Mouse (Mus musculus): ENCODE data around the gene Slc17a9. TPM values are rescaled to one million over a fixed set of nuclear protein-coding genes. Genes with fewer than 3 reads are reported as not detected.
"Not testable (repeated sequence)": the region's sequence is repeated elsewhere in the genome, so short reads cannot be mapped to it uniquely, and the experiment has no call there.

The Slc17a9 gene
- polyA plus RNA-seq, 1 experiment from 2014 or later, result 0.66 TPM

DNA sequence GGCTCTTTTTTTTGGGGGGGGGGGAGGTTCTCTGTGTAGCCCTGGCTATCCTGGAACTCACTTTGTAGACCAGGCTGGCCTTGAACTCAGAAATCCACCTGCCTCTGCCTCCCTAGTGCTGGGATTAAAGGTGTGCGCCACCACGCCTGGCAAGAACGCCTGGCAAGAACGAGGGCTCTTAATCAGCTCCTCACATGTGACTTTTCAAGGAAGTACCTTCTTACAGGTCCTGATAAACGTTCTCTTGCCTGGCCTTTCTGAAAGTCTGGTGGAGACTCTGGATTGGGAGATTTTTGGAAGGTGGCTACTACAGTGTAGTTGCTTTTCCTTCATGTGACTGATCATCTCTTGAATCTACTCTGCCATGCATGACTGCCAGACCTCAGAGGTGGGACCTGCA is 2.3 kb upstream of the Slc17a9 start:
- not testable (repeated sequence) for DNase-seq (ENCODE audit: low spot score); H3K9me3 ChIP-seq

DNA sequence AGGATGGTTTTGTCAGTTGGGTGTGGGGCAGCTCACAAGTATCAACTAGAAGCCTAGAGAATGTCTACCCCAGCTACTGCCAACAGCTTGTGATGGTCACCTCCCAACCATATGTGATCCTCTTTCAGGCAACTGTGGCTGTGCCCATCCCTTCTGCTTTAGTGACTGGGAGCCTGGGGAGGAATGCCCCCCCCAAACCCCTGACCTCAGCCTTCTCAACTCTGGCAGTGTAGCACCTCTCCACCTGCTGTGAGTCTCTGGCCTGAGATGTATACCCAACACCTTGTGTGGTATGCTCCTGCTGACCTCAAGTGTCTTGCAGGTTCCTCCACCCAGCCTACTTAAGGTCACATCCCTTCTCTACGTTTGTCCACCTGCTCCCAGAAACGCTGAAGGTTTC is 1.2 kb upstream of the Slc17a9 start:
- peaks cover 25% of the 10 kb centered on the region for H3K4me1 ChIP-seq
- H3K4me3 ChIP-seq, result no peak overlapping the region
- DNase-seq (ENCODE audit: low spot score), result no peak
- no peaks in the 10 kb centered on the region; the same call in 1 of the 2 replicates for H3K27me3 ChIP-seq (replicated peaks; ENCODE audit: low read depth, poor library complexity, severe bottlenecking)
- H3K27ac ChIP-seq (replicated peaks), result no peak overlapping the region
- no peaks in the 10 kb centered on the region for H3K9me3 ChIP-seq
- 70% methylated on average over 2 of the region's 2 CpGs for WGBS
- peaks cover 55% of the 10 kb centered on the region for H3K36me3 ChIP-seq (replicated peaks)

More for the DNA sequence above, 2.3 kb upstream of the Slc17a9 start:
- not testable (repeated sequence) for H3K27me3 ChIP-seq (replicated peaks; ENCODE audit: low read depth, poor library complexity, severe bottlenecking); H3K4me3 ChIP-seq; H3K27ac ChIP-seq (replicated peaks)
- peaks cover 16% of the 10 kb centered on the region for H3K4me1 ChIP-seq
- peaks cover 66% of the 10 kb centered on the region for H3K36me3 ChIP-seq (replicated peaks)
- WGBS, result 92% methylated on average over 5 of the region's 5 CpGs

DNA sequence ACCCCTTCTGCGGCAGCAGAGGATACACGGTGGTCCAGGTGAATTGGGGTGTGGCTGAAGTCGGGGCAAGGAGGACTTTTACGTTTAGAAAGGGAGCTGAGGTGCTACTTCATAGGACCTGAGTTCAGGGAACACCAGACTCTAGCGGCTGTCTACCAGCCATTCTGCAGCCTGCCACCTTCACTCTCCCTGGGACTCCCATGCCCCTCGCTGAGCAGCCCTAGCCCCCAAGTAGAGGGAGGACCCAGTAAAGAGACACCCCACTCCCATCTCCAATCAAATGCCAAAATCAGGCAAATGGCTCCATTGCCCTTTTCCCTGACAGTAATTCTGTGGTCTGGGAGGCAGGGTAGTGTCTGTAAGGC is 333 bp downstream of the Slc17a9 start:
- 8% methylated on average over 6 of the region's 6 CpGs for WGBS
- H3K36me3 ChIP-seq (replicated peaks), result peaks cover 40% of the 10 kb centered on the region
- H3K4me3 ChIP-seq, result peak overlapping the region; percentile 31
- no peaks in the 10 kb centered on the region for H3K9me3 ChIP-seq
- H3K4me1 ChIP-seq, result peaks cover 25% of the 10 kb centered on the region
- H3K27me3 ChIP-seq (replicated peaks; ENCODE audit: low read depth, poor library complexity, severe bottlenecking), result no peaks in the 10 kb centered on the region; the same call in 1 of the 2 replicates
- DNase-seq (ENCODE audit: low spot score), result no peak
- no peak overlapping the region for H3K27ac ChIP-seq (replicated peaks)

DNA sequence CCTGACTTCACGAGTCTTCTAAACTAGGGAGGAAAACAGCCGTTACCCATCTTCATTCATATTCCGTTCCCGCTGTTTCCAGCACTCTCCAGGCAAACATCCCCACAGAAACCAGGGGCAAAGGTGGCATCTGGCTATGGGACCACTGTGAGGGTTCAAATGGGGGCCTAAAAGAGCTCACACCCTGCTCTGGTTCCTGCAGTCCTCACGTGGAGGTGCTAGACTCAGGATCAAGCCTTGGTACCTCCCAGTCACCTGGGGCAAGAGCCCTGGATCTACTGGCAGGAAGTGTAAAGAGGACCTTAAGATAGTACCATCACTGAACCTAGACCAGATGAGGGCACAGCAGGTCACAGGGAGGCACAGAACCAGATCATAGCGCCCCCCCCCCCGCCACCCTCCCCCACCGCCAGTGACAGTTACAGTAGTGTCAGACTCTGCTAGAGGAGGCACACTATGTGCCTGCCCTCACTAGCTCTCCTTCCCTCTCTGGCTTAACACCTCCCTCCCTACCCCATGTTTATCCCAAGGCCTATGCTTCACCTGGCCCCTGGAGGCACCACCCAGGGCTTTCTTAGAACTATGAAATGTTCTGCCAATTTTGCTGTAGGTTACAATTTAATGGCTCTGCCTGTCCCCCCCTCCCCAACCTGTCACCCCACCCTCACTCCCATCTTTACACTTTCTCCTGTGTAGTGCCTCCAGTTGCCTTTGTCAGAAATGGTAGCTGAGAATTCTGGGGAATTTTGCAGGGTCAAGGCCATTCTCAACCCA is 980 bp downstream of the Slc17a9 start:
- Histone ChIP-seq H3K27me3 (replicated peaks; ENCODE audit: low read depth, poor library complexity, severe bottlenecking) (no peaks in the 10 kb centered on the region; the same call in 1 of the 2 replicates), H3K36me3 (replicated peaks) (peaks cover 33% of the 10 kb centered on the region), H3K4me1 (peaks cover 25% of the 10 kb centered on the region), H3K4me3 (no peak overlapping the region), H3K9me3 (no peaks in the 10 kb centered on the region), H3K27ac (replicated peaks) (no peak overlapping the region)
- DNase-seq (ENCODE audit: low spot score), result no peak
- WGBS, result 29% methylated on average over 8 of the region's 8 CpGs

DNA sequence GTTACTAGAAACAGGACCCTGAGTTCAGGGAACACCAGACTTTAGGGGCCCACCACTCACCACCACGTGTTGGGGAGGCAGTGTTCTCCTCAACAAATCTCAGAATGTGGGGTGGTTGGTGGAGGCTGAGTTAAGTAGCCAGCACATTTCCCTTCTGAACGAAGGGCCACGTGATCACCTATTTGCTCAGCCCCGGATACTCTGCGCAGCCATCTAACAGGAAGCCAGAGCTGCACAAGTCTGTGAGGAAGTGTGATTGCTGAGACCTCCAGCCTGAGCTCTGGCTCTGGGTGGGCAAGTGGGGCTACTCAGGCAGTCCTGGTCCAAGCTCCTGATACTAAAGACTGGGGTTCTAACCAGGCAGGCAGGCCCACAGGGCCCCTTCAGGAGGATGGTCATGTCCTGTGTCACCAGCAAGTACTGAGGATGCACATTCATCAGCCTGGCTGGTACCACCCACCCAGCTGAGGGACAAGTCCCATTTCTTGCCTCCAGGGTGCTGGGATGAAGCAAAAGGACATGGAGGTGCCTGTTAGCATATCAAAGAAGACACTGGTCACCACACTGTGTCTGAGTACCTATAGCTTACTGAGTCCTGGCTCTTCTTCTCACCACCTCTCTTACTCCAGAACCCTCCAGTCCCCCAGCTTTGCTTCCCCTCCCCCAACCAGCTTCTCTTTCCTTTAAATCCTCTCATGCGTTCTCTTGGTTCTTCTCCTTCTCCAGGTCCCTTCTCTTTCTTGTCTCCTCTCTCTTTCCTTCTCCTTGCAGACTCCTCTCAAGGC is 1.8 kb downstream of the Slc17a9 start:
- 72% methylated on average over 6 of the region's 6 CpGs for WGBS
- H3K27me3 ChIP-seq (replicated peaks; ENCODE audit: low read depth, poor library complexity, severe bottlenecking), result no peaks in the 10 kb centered on the region; the same call in 1 of the 2 replicates
- no peak overlapping the region for H3K27ac ChIP-seq (replicated peaks)
- H3K9me3 ChIP-seq, result no peaks in the 10 kb centered on the region
- peaks cover 25% of the 10 kb centered on the region for H3K36me3 ChIP-seq (replicated peaks)
- no peak overlapping the region for H3K4me3 ChIP-seq
- H3K4me1 ChIP-seq, result peaks cover 25% of the 10 kb centered on the region
- no peak for DNase-seq (ENCODE audit: low spot score)

DNA sequence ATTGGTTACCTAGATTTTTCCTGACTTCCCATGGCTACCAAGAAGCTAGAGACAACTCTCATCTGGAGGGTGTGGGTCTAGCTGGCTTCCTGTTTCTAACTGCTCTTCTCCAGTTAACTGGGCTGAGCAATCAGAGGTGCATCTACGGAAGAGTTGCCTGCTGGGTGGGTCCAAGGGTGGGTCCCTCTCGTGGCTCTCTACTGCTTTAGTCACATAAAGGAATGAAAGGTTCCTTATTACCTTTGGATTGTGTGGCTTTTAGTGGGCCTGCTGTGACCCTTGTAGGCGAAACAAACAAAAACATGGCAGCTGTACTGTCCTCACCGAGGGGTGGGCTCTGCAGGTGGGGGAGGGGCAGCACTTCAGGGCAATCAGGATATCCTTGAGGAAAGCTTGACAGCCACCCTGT is 2.6 kb downstream of the Slc17a9 start:
- 61% methylated on average over 4 of the region's 4 CpGs for WGBS
- Histone ChIP-seq H3K36me3 (replicated peaks) (peaks cover 18% of the 10 kb centered on the region), H3K4me3 (no peak overlapping the region)

DNA sequence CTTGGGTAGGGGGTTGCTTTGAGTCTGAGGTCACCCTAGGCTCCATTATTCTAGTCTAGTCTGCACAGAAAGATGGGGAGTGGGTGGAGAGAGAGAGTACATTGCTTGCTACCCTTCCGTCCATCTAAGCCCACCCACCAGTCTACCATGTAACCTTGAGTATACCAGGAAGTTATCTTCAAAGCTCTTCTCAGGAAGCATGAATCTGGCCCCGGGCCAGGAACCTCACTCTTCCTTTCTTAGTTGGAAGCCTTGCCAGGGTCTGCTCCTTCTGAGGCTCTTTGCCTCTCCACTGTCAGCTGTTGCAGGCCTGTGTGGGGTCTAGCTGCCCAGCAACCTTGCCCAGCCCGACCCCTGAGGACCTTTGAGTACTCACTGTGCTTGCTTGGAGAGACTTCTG is 6.0 kb downstream of the Slc17a9 start:
- no peak overlapping the region for H3K4me3 ChIP-seq
- DNase-seq (ENCODE audit: low spot score), result no peak
- no peaks in the 10 kb centered on the region for H3K27me3 ChIP-seq (replicated peaks; ENCODE audit: low read depth, poor library complexity, severe bottlenecking)
- H3K27ac ChIP-seq (replicated peaks), result no peak overlapping the region
- H3K9me3 ChIP-seq, result no peaks in the 10 kb centered on the region
- 76% methylated on average over 3 of the region's 3 CpGs for WGBS
- H3K36me3 ChIP-seq (replicated peaks), result no peaks in the 10 kb centered on the region
- H3K4me1 ChIP-seq, result peaks cover 12% of the 10 kb centered on the region; the same call in 1 of the 2 replicates

More for the DNA sequence above, 2.6 kb downstream of the Slc17a9 start:
- H3K9me3 ChIP-seq, result no peaks in the 10 kb centered on the region
- peaks cover 27% of the 10 kb centered on the region for H3K4me1 ChIP-seq
- DNase-seq (ENCODE audit: low spot score), result no peak
- H3K27me3 ChIP-seq (replicated peaks; ENCODE audit: low read depth, poor library complexity, severe bottlenecking), result no peaks in the 10 kb centered on the region; the same call in 1 of the 2 replicates
- no peak overlapping the region for H3K27ac ChIP-seq (replicated peaks)

DNA sequence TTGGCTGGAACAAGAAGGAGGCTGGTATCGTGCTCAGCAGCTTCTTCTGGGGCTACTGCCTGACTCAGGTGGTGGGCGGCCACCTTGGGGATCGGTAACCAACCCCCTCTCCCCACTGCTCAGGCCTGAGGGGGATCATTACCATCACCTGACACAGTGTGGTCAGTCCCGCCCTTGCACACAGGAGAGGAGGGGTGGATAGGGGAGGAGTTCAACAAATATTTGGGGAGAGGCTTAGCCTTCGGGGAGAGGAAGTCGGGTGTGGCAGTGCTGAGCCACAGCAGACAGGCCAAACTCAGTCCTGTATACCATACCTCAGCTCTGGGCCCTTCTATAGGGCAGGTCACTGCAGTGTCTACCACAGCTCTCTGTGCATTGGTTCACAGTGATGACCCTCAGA is 6.9 kb downstream of the Slc17a9 start:
- Histone ChIP-seq H3K9me3 (no peaks in the 10 kb centered on the region), H3K27ac (replicated peaks) (no peak overlapping the region), H3K4me3 (no peak overlapping the region), H3K4me1 (peaks cover 11% of the 10 kb centered on the region; the same call in 1 of the 2 replicates), H3K27me3 (replicated peaks; ENCODE audit: low read depth, poor library complexity, severe bottlenecking) (no peaks in the 10 kb centered on the region), H3K36me3 (replicated peaks) (no peaks in the 10 kb centered on the region)
- 71% methylated on average over 6 of the region's 6 CpGs for WGBS
- no peak for DNase-seq (ENCODE audit: low spot score)

DNA sequence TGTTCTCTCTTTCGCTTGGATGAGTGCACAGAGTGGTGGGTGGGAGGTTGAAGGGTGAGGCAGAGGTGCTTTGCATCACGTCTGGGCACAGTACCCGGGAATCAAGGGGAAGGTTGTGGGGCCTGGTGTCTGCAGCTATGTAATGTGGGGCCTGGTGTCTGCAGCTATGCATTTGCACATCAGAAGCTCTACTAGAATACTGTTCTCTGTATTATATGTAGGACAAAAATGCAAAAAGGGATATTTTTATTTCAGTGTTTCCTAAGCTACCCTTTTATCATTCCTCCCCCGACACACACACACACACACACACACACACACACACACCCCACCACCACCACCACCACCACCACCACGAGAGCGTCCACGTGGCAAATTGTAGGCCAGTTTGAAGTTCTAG is 10.2 kb downstream of the Slc17a9 start:
- Histone ChIP-seq H3K4me3 (no peak overlapping the region), H3K27me3 (replicated peaks; ENCODE audit: low read depth, poor library complexity, severe bottlenecking) (no peaks in the 10 kb centered on the region), H3K9me3 (no peaks in the 10 kb centered on the region), H3K36me3 (replicated peaks) (no peaks in the 10 kb centered on the region), H3K27ac (replicated peaks) (no peak overlapping the region), H3K4me1 (0 out of 2 replicates have a peak, but pooled peaks cover 2% of the 10 kb centered on the region)
- no peak for DNase-seq (ENCODE audit: low spot score)
- WGBS, result 72% methylated on average over 7 of the region's 7 CpGs

DNA sequence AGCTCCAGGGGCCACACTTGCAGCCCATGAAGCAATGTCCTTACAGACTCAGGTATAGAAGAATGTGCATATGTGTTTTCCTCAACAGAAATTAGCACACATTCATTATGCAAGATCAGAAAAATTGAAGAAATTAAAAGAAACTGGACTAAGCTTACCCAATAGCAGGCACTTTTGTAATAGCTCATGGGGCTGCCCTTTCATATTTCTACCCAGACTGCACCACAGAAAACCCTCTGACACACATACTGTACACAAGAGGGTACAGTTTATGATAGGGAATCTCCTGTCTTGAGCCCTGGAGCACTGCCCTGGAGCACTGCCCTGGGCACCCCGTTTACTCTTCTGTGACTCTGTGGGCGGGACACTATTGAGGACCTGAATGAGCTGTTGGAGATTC is 12.9 kb downstream of the Slc17a9 start:
- H3K4me1 ChIP-seq, result no peaks in the 10 kb centered on the region
- H3K27ac ChIP-seq (replicated peaks), result no peak overlapping the region
- H3K4me3 ChIP-seq, result no peak overlapping the region
- H3K27me3 ChIP-seq (replicated peaks; ENCODE audit: low read depth, poor library complexity, severe bottlenecking), result no peaks in the 10 kb centered on the region
- WGBS, result 87% methylated on average over 2 of the region's 2 CpGs
- no peaks in the 10 kb centered on the region for H3K9me3 ChIP-seq
- DNase-seq (ENCODE audit: low spot score), result no peak
- H3K36me3 ChIP-seq (replicated peaks), result no peaks in the 10 kb centered on the region

DNA sequence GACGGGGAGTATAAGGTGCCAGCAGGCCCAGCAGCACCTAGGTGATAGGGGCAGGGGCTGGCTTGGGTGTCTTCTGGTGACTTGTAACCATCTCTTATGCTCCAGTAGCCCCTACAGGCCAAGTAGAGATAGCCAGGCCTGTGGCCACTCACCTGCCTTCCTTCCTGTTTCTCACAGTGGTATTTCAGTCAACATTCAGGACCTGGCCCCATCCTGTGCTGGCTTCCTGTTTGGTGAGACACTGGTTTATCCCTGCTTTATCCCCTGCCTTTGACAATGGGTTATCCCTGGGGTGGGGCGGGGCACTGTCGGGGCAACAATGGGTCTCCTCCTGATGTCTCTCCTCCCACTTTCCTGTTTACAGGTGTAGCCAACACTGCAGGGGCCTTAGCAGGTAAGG is 15.3 kb downstream of the Slc17a9 start:
- H3K27me3 ChIP-seq (replicated peaks; ENCODE audit: low read depth, poor library complexity, severe bottlenecking), result no peaks in the 10 kb centered on the region
- WGBS, result 25% methylated on average over 3 of the region's 3 CpGs
- H3K4me3 ChIP-seq, result no peak overlapping the region
- no peaks in the 10 kb centered on the region for H3K4me1 ChIP-seq
- no peak overlapping the region for H3K27ac ChIP-seq (replicated peaks)
- no peaks in the 10 kb centered on the region for H3K36me3 ChIP-seq (replicated peaks)
- H3K9me3 ChIP-seq, result no peaks in the 10 kb centered on the region
- DNase-seq (ENCODE audit: low spot score), result no peak

DNA sequence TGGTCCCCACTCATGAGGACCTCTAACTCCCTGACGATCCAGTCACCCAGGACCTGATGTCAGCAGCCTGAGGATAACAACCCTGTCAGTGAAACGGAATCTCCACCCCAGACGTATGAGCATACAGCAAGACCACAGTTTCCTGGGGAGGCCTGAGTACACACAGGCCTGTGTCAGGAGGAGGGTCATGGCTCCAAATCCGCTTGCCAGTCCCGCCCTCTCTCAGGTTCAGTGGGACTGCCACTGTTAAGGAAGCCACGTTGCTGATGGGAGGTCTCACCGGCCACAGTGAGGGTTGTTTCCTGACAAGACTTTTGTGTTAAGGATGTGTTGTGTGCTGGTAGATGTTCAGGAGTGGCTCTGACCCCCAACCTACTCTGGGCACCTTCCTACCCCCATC is 16.4 kb downstream of the Slc17a9 start:
- H3K27me3 ChIP-seq (replicated peaks; ENCODE audit: low read depth, poor library complexity, severe bottlenecking), result no peaks in the 10 kb centered on the region
- DNase-seq (ENCODE audit: low spot score), result no peak
- 76% methylated on average over 7 of the region's 7 CpGs for WGBS
- H3K4me1 ChIP-seq, result 0 out of 2 replicates have a peak, but pooled peaks cover under 1% of the 10 kb centered on the region
- no peak overlapping the region for H3K27ac ChIP-seq (replicated peaks)
- no peaks in the 10 kb centered on the region for H3K9me3 ChIP-seq
- H3K4me3 ChIP-seq, result no peak overlapping the region
- no peaks in the 10 kb centered on the region for H3K36me3 ChIP-seq (replicated peaks)

DNA sequence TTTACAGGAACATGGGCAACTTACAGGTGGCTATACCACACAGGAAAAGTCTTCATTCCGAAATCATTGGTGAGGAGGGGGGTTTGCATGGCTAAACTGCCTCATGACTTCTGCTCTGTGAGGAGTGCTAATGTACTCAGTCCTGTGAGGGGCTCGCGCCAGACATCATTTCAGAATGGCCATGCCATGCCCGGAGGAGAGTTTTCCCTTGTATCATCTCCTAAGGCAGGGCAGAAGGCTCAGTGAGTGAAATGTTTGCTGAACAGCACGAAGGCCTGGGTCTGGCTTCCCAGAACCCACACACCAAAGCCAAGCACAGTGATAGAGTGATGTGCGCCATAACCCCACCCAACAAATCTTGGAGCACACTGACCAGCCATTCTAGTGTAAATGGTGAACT is 17.8 kb downstream of the Slc17a9 start:
- DNase-seq (ENCODE audit: low spot score), result no peak
- 90% methylated on average over 6 of the region's 6 CpGs for WGBS
- Histone ChIP-seq H3K9me3 (no peaks in the 10 kb centered on the region), H3K27ac (replicated peaks) (no peak overlapping the region), H3K4me1 (0 out of 2 replicates have a peak, but pooled peaks cover 9% of the 10 kb centered on the region), H3K4me3 (no peak overlapping the region), H3K36me3 (replicated peaks) (no peaks in the 10 kb centered on the region), H3K27me3 (replicated peaks; ENCODE audit: low read depth, poor library complexity, severe bottlenecking) (no peaks in the 10 kb centered on the region)

Measured in embryonic facial prominence, embryonic 10.5 days (tissue).